Mouse (Mus musculus): ENCODE data around the gene Renbp. TPM values are rescaled to one million over a fixed set of nuclear protein-coding genes. Genes with fewer than 3 reads are reported as not detected.
A peak's percentile ranks its signal among the peaks of the same experiment; 100 is the strongest.

The Renbp gene
- polyA plus RNA-seq (2016; fragmentation: Nextera tagmentation; extraction: Ambion mirVana): 16.9 and 17.6 TPM in 2 replicates

DNA sequence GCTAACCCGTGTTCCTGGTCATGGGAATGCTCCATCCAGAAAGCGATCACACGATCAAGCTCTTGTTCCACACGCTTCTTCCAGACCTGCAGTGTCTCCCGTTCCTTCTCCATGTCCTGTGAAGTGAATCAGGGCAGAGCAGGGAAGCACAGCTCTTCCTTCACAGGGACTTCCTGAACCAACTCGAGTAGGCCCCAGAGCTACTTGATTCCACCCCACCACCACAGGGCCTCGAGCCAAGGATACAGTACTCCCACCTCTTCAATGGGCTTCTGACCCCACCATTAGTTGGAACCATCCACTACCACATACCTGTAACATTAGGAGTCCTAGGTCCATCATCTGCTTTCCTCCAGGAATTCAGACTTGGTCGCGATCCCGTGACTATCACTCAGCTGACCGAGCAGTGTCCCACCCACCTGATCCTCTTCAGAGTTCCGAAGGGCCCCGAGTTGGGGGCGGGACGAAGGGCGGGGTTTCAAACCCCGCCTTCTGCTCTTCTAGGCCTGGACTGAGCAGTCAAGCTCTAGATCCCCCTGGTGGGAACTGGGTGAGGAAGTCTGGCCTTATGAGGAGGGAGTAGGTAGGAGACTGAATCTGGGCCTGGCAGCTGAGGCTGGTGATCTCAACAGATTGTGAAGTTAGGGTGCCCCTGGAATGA is at the start of gene Renbp:
TSS of gene Renbp (minus strand) at position 449 of the 661 bp plus-strand sequence.
- 0 out of 2 replicates have a peak, but pooled peaks have one; percentile 44 for ATAC-seq (ENCODE audit: low FRiP score, low read depth)
- Histone ChIP-seq H3K27ac (no peak within 1 kb of the TSS), H3K27me3 (replicated peaks) (no peaks in the 10 kb centered on the region), H3K9ac (no peak within 1 kb of the TSS), H3K4me2 (replicated peaks) (peak within 1 kb of the TSS; percentile 24), H3K9me3 (no peaks in the 10 kb centered on the region), H3K4me3 (no peak within 1 kb of the TSS), H3K36me3 (no peaks in the 10 kb centered on the region), H3K4me1 (no peaks in the 10 kb centered on the region)
- 43% methylated on average over 17 of the region's 17 CpGs for WGBS

DNA sequence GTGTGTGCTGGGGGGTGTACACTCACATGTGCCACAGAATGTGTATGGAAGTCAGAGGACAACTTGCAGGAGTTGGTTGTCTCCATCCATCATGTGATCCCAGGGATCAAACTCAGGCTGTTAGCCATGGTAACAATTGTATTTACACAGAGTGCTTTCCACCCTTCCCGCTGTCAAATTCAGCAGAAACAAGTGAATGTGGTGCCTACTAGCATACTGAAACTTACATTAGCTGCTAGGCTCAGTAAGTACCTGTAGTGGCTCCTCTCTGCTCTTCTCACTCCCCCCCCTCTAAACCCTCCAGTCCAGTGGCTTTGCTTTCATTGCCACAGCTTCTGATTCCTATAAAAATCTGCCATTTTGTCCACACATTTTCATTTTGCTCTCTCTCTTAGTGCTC is 47.1 kb upstream of the Renbp start:
- H3K27me3 ChIP-seq (replicated peaks): no peaks in the 10 kb centered on the region
- no peak overlapping the region for H3K4me3 ChIP-seq
- H3K27ac ChIP-seq: no peak overlapping the region
- no peaks in the 10 kb centered on the region for H3K36me3 ChIP-seq
- no peaks in the 10 kb centered on the region for H3K4me1 ChIP-seq
- 81% methylated on average over 1 of the region's 1 CpGs for WGBS
- H3K4me2 ChIP-seq (replicated peaks): no peak overlapping the region
- ATAC-seq (ENCODE audit: low FRiP score, low read depth): no peak
- no peak overlapping the region for H3K9ac ChIP-seq
- H3K9me3 ChIP-seq: no peaks in the 10 kb centered on the region

DNA sequence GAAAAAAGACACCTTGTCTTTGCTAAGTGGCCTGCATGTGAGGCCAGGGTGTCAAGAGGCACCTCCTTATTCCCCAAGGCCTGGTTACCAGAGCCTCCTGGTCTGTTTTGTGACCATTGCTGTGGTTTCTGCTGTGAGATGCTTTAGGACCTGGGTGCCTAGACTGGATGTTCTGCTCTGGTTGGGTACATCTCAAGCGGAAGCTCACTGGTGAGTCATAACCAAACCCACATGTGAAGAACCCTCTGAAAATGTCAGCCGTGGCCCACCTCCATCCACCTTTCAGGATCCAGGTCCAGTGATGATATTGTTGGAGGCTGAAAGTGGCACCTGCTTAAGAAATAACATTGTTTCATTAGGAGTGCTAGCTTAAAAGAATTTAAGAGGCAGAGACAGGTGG is 45.6 kb upstream of the Renbp start:
- Histone ChIP-seq H3K4me3 (no peak overlapping the region), H3K9ac (no peak overlapping the region), H3K4me1 (no peaks in the 10 kb centered on the region), H3K9me3 (no peaks in the 10 kb centered on the region), H3K4me2 (replicated peaks) (no peak overlapping the region), H3K27ac (no peak overlapping the region), H3K36me3 (no peaks in the 10 kb centered on the region), H3K27me3 (replicated peaks) (no peaks in the 10 kb centered on the region)
- ATAC-seq (ENCODE audit: low FRiP score, low read depth): no peak
- 94% methylated on average over 2 of the region's 2 CpGs for WGBS

DNA sequence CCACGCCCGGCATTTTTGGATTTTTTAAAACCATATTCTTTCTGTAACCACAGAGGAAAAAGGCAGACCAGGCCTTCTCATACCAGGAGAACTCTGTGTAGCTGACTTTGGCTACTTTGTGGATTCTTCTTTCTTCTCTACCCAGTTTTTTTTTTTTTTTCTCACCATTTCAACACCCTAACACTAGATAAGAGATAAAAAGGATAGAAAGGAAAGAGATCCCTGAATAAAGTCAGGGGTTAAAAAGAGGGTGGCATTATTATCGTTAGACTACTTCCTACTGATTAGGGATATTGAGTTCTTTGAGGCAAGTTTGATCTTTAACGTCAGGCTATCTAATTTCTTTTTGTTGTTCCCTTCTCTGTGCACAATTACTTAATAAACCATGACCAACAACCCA is 42.1 kb upstream of the Renbp start:
- 78% methylated on average over 4 of the region's 4 CpGs for WGBS
- H3K27me3 ChIP-seq (replicated peaks): no peaks in the 10 kb centered on the region
- ATAC-seq (ENCODE audit: low FRiP score, low read depth): no peak
- no peak overlapping the region for H3K4me3 ChIP-seq
- H3K27ac ChIP-seq: no peak overlapping the region
- H3K36me3 ChIP-seq: no peaks in the 10 kb centered on the region
- H3K9ac ChIP-seq: no peak overlapping the region
- no peaks in the 10 kb centered on the region for H3K4me1 ChIP-seq
- H3K4me2 ChIP-seq (replicated peaks): no peak overlapping the region
- no peaks in the 10 kb centered on the region for H3K9me3 ChIP-seq

DNA sequence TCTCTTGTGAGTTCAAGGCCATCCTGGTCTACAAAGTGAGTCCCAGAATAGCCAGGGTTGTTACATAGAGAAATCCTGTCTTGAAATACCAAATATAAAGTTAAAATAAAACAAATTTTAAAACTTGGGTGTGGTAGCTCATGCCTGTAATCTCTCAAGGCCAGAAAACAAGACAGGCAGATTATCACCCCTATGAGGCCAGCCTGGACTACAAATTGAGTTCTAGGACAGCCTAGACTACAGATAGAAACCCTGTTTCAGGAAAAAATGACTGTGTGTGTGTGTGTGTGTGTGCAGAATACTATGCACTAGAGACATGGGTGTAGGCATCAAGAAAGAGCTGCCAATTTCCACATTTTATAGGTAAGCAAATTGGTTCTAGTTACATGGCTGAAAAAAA is 40.1 kb upstream of the Renbp start:
- H3K27me3 ChIP-seq (replicated peaks): no peaks in the 10 kb centered on the region
- H3K9me3 ChIP-seq: no peaks in the 10 kb centered on the region
- ATAC-seq (ENCODE audit: low FRiP score, low read depth): no peak
- H3K4me2 ChIP-seq (replicated peaks): no peak overlapping the region
- H3K4me1 ChIP-seq: no peaks in the 10 kb centered on the region
- H3K4me3 ChIP-seq: no peak overlapping the region
- H3K36me3 ChIP-seq: no peaks in the 10 kb centered on the region
- no peak overlapping the region for H3K9ac ChIP-seq
- H3K27ac ChIP-seq: no peak overlapping the region

DNA sequence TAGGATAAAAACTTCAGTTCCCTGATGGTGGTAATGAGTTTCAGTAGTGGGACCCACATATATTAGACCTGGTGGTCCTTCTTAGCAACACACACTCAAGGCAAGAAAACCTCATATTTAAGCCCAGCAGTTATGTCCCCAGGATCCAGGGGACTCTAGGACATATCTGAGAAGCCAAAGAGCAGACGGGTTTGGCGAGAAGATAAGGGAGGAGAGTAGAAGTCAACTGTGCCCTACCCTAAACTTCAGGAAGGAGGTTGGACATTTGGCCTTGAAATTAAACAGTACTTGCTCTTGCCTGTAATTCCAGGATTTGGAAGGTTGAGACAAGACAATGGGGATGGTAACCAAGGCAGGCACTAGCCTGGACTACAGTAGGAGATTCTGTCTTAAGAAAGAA is 39.1 kb upstream of the Renbp start:
- Histone ChIP-seq H3K27ac (no peak overlapping the region), H3K27me3 (replicated peaks) (no peaks in the 10 kb centered on the region), H3K4me3 (no peak overlapping the region), H3K4me2 (replicated peaks) (no peak overlapping the region), H3K9ac (no peak overlapping the region), H3K4me1 (0 out of 2 replicates have a peak, but pooled peaks cover under 1% of the 10 kb centered on the region), H3K9me3 (no peaks in the 10 kb centered on the region), H3K36me3 (no peaks in the 10 kb centered on the region)
- 89% methylated on average over 2 of the region's 2 CpGs for WGBS
- no peak for ATAC-seq (ENCODE audit: low FRiP score, low read depth)

DNA sequence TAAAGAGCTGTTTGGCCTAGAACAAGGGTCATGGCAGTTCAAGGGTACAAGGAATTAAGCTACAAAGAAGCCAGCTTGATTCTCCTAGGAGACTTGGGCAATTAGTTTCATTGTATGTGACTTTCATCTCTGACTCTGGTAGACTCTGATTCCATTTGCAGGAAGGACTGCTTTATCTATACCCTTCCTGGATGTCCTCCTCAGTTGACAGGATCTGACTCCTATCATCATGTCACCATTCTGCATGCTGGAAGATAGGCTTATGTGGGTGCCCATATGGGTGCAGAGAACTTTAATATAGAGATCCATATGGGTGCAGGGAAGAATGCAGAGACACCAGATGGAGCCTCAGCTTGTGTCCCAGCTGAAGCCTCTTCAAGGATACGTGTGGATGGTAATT is 38.5 kb upstream of the Renbp start:
- H3K27me3 ChIP-seq (replicated peaks): no peaks in the 10 kb centered on the region
- peaks cover 6% of the 10 kb centered on the region for H3K4me1 ChIP-seq
- no peak overlapping the region for H3K27ac ChIP-seq
- H3K36me3 ChIP-seq: no peaks in the 10 kb centered on the region
- no peak for ATAC-seq (ENCODE audit: low FRiP score, low read depth)
- 76% methylated on average over 1 of the region's 1 CpGs for WGBS
- H3K4me3 ChIP-seq: no peak overlapping the region
- H3K9ac ChIP-seq: no peak overlapping the region
- H3K4me2 ChIP-seq (replicated peaks): no peak overlapping the region
- H3K9me3 ChIP-seq: no peaks in the 10 kb centered on the region

DNA sequence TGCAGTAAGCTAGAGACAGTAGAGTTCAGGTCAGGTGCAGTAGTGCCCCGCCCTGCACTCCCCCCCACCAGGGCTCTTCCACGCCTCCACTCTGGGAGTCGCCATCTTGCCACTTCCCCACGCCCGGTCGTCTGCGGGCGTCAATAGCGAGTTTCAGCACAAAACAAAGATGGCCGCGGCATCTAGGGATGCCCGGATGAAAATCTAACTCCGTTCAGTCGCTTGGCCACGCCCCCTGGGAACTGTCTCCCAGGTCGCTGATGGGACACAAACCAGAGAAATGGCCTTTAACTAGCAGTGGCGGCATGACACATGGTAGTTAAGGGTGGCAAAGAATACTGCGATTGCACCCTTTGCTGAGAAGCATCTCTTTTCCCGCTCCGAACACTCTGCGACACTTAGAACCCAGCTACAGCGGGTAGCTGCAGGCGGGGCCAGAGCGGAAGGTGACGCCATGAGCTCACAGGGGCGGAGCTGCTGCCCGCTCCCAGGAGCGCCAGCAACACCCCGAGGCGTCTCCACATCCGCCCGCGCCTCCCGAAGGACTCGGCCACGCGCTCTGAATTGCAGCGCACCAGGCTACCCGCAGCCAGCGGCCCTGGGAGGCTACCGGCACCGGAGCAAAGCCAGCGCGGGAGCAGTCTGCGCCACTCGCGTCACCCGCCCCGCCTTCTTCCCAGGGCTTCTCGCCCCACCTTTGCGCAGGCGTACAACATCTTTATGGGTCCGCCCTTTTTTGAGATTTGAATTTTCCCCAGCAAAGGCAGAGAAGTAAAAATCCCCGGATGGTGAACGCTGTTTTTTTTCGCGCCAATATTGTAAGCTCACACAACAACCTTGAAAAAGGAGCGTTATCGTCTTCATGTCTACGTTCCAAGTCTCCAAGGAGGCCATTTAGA is 36.8 kb upstream of the Renbp start:
- Histone ChIP-seq H3K4me2 (replicated peaks) (peak overlapping the region; percentile 77), H3K9me3 (no peaks in the 10 kb centered on the region), H3K27me3 (replicated peaks) (no peaks in the 10 kb centered on the region), H3K4me3 (peak overlapping the region; percentile 73), H3K4me1 (peaks cover 20% of the 10 kb centered on the region), H3K27ac (peak overlapping the region; percentile 92), H3K9ac (peak overlapping the region; percentile 70), H3K36me3 (peaks cover 4% of the 10 kb centered on the region; the same call in 1 of the 2 replicates)
- peak; percentile 86 for ATAC-seq (ENCODE audit: low FRiP score, low read depth)
- WGBS: 16% methylated on average over 60 of the region's 60 CpGs

DNA sequence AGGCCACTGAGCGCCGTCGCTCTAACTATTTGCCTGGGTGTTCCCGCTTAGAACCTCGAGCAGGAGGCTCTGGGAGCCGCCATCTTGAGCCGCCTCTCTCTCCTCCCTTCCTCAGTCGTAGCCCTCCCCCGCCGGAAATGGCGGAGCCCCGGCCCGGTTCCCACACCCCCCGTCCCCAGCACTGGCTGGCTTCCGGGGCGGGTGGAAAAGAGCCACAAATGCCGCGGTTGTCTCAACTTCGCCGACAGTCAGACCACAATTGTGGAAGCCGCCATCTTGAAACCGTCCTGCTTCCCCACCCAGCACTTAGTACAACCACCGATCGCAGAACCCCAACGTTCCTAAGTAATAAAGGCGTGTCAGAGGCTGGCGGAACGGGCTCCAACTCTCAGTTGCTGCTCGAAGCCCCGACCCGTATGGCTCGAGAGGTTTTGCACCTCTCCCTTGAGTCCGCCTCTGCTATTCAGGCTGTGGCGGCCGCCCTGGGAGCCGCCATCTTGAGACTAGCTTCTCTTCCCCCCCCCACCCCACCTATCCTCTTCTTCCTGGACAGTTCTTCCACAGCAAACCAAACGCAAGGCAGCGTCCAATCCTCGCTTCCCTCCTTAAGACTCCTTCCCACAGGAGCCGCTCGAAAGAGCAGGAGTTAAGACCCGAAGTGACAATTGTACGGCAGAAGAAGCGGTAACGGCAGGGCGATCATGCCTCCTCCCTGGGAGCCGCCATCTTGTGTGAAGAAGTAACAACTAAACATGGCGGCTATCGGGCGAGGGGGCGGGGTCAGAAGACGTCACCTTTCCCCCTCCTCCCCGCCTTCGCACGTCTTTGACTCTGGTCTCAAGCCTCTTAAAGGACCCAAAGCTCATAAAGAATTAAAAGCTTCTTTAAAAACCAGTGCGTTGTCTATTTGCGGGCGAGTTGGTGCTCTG is 35.9 kb upstream of the Renbp start, which contains the start of gene Hcfc1:
TSS of gene Hcfc1 (minus strand) at position 110 of the 929 bp plus-strand sequence.
- Histone ChIP-seq H3K27ac (peak within 1 kb of the TSS; percentile 92), H3K36me3 (peaks cover 4% of the 10 kb centered on the region; the same call in 1 of the 2 replicates), H3K4me2 (replicated peaks) (peak within 1 kb of the TSS; percentile 77), H3K4me3 (peak within 1 kb of the TSS; percentile 73), H3K9ac (peak within 1 kb of the TSS; percentile 70), H3K9me3 (no peaks in the 10 kb centered on the region), H3K4me1 (peaks cover 20% of the 10 kb centered on the region), H3K27me3 (replicated peaks) (no peaks in the 10 kb centered on the region)
- 17% methylated on average over 58 of the region's 58 CpGs for WGBS
- ATAC-seq (ENCODE audit: low FRiP score, low read depth): peak; percentile 83

DNA sequence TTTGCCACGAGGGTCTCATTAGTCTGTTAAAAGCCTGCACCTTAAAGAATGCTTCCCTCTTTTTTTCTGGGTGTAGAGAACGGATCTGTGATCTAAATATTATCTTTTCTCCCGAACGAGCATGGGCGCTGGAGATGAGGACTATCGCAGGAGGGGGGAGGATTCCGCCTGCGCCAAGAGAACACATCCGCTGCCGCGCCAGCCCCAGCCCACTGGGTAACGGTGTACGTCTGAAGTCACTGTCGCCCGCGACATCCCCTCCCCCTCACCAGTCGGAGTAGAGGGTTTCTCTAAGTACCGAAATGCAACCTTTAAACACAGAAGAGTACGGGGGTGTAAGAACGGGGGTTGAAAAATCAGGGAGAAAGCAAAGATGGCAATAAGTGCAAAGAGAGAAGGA is 34.7 kb upstream of the Renbp start:
- peaks cover 4% of the 10 kb centered on the region; the same call in 1 of the 2 replicates for H3K36me3 ChIP-seq
- H3K27ac ChIP-seq: no peak overlapping the region
- no peaks in the 10 kb centered on the region for H3K9me3 ChIP-seq
- H3K4me3 ChIP-seq: peak overlapping the region; percentile 73
- no peak for ATAC-seq (ENCODE audit: low FRiP score, low read depth)
- WGBS: 13% methylated on average over 20 of the region's 20 CpGs
- H3K9ac ChIP-seq: peak overlapping the region; percentile 70
- H3K4me2 ChIP-seq (replicated peaks): peak overlapping the region; percentile 77
- no peaks in the 10 kb centered on the region for H3K27me3 ChIP-seq (replicated peaks)
- peaks cover 20% of the 10 kb centered on the region for H3K4me1 ChIP-seq

DNA sequence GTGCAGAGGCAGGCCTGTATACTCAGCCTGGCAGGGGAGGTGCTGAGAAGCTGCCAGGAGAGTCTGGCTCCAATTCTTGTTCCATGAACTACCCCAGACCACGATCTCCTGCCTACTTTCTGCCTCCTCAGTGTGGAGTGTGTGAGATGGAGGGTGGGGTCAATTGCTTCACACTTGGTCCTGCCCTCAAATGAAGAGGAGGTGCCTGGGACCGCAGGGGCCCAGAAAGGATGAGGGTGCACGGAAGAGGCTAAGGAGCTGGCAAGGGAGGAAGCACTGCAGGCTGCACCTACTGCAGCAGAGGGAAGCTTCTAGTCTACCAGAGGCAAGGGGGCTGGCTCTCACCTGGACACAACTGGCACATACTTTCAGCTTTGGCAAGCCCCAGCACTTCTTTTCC is 33.7 kb upstream of the Renbp start:
- WGBS: 40% methylated on average over 3 of the region's 3 CpGs
- peak overlapping the region; percentile 77 for H3K4me2 ChIP-seq (replicated peaks)
- H3K36me3 ChIP-seq: peaks cover 4% of the 10 kb centered on the region; the same call in 1 of the 2 replicates
- H3K4me3 ChIP-seq: peak overlapping the region; percentile 73
- no peaks in the 10 kb centered on the region for H3K9me3 ChIP-seq
- H3K27ac ChIP-seq: no peak overlapping the region
- peaks cover 20% of the 10 kb centered on the region for H3K4me1 ChIP-seq
- no peak for ATAC-seq (ENCODE audit: low FRiP score, low read depth)
- H3K9ac ChIP-seq: peak overlapping the region; percentile 70
- H3K27me3 ChIP-seq (replicated peaks): no peaks in the 10 kb centered on the region
